Mouse (Mus musculus): ENCODE measurements around the gene Faap24. TPM values are rescaled to one million over a fixed set of nuclear protein-coding genes. Genes with fewer than 3 reads are reported as not detected.

The Faap24 gene
- total RNA-seq (2023): 1 to 10 TPM; 4.9 to 6.7 TPM

GRCm38 (mm10) chr7:35396542-35397168, at the start of gene Faap24, which contains the start of gene Cep89:
Faap24 (minus strand) TSS chr7:35396836.
Cep89 (plus strand) TSS chr7:35397035.

Other genes with a start within 250 kb of the Faap24 start
- not detected for gene Slc7a10, start 210.5 kb downstream of the Faap24 start, total RNA-seq (2023)
- gene Lrp3, start 181.3 kb downstream of the Faap24 start, total RNA-seq (2023): not detected
- 10 to 100 TPM in 1 of 2 experiments, 1 to 10 TPM in 1; 9.1 to 12.4 TPM for gene Gpatch1, start 78.4 kb downstream of the Faap24 start, total RNA-seq (2023)
- gene Rhpn2, start 62.7 kb downstream of the Faap24 start, total RNA-seq (2023): under 1 TPM; 0.16 to 0.21 TPM
- gene Cep89, start 199 bp upstream of the Faap24 start, total RNA-seq (2023): 1 to 10 TPM; 6.1 to 7.4 TPM
- gene Slc7a9, start 52.0 kb upstream of the Faap24 start, total RNA-seq (2023): not detected
- not detected for gene Tdrd12, start 140.9 kb upstream of the Faap24 start, total RNA-seq (2023)
- 10 to 100 TPM; 12.9 to 13.7 TPM for gene Nudt19, start 159.5 kb upstream of the Faap24 start, total RNA-seq (2023)
- under 1 TPM in 1 of 2 experiments, not detected in 1; 0.06 TPM for gene Rgs9bp, start 188.7 kb upstream of the Faap24 start, total RNA-seq (2023)
- gene Ankrd27, start 189.4 kb upstream of the Faap24 start, total RNA-seq (2023): 10 to 100 TPM; 30.3 to 35.3 TPM

All from monocyte, adult 59 days (primary cell).